Mouse (Mus musculus): Measurements from ENCODE around the gene Arsg. TPM values are rescaled to one million over a fixed set of nuclear protein-coding genes. Genes with fewer than 3 reads are reported as not detected.

The Arsg gene
- polyA plus RNA-seq, 1 experiment from 2014 or later: 2.1 TPM

- H3K36me3 ChIP-seq (ENCODE audit: inconsistent target): no peaks in the 10 kb centered on the region
- no peaks in the 10 kb centered on the region for H3K79me2 ChIP-seq (ENCODE audit: inconsistent target)
- no peak overlapping the region for H3K4me3 ChIP-seq (ENCODE audit: inconsistent target)
- WGBS (ENCODE audit: missing documents): 12% methylated on average over 9 of the region's 9 CpGs
- H3K27ac ChIP-seq: no peak overlapping the region
Observed at GRCm38 (mm10) chr11:109560793-109561257, 87.7 kb downstream of the Arsg start.

GRCm38 (mm10) chr11:109561445-109561844 lies 88.3 kb downstream of the Arsg start:
- H3K27ac ChIP-seq: no peak overlapping the region
- H3K36me3 ChIP-seq (ENCODE audit: inconsistent target): no peaks in the 10 kb centered on the region
- 79% methylated on average over 3 of the region's 3 CpGs for WGBS (ENCODE audit: missing documents)
- no peak overlapping the region for H3K4me3 ChIP-seq (ENCODE audit: inconsistent target)
- no peaks in the 10 kb centered on the region for H3K79me2 ChIP-seq (ENCODE audit: inconsistent target)

DNA sequence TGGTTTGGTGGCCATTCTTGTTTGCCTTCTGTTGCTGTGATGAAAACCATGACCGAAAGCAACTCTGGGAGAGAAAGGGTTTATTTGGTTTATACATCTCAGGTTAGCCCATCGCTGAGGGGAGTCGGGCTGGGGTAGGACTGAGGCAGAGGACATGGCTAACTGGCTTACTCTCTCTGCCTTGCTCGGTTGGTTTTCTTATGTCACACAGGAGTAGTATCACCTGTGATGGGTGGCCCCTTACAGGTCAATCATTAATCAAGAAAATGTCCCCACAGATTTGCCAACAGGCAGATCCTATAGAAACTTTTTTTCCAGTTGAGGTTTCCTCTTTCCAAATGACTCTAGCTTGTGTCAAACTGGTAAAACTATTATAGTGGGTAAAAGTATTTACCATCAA lies 90.5 kb downstream of the Arsg start:
- no peaks in the 10 kb centered on the region for H3K79me2 ChIP-seq (ENCODE audit: inconsistent target)
- 98% methylated on average over 4 of the region's 4 CpGs for WGBS (ENCODE audit: missing documents)
- no peak overlapping the region for H3K27ac ChIP-seq

GRCm38 (mm10) chr11:109564466-109565214 lies 91.5 kb downstream of the Arsg start:
- no peaks in the 10 kb centered on the region for H3K79me2 ChIP-seq (ENCODE audit: inconsistent target)
- 92% methylated on average over 15 of the region's 15 CpGs for WGBS (ENCODE audit: missing documents)
- no peak overlapping the region for H3K27ac ChIP-seq
- H3K36me3 ChIP-seq (ENCODE audit: inconsistent target): no peaks in the 10 kb centered on the region
- no peak overlapping the region for H3K4me3 ChIP-seq (ENCODE audit: inconsistent target)

More for the DNA sequence above, 90.5 kb downstream of the Arsg start:
- Histone ChIP-seq H3K36me3 (ENCODE audit: inconsistent target) (no peaks in the 10 kb centered on the region), H3K4me3 (ENCODE audit: inconsistent target) (no peak overlapping the region)

- no peak overlapping the region for H3K27ac ChIP-seq
- WGBS (ENCODE audit: missing documents): 77% methylated on average over 12 of the region's 12 CpGs
- no peak overlapping the region for H3K4me3 ChIP-seq (ENCODE audit: inconsistent target)
- no peaks in the 10 kb centered on the region for H3K79me2 ChIP-seq (ENCODE audit: inconsistent target)
- H3K36me3 ChIP-seq (ENCODE audit: inconsistent target): no peaks in the 10 kb centered on the region
Observed at GRCm38 (mm10) chr11:109569007-109569618, 95.9 kb downstream of the Arsg start.

DNA sequence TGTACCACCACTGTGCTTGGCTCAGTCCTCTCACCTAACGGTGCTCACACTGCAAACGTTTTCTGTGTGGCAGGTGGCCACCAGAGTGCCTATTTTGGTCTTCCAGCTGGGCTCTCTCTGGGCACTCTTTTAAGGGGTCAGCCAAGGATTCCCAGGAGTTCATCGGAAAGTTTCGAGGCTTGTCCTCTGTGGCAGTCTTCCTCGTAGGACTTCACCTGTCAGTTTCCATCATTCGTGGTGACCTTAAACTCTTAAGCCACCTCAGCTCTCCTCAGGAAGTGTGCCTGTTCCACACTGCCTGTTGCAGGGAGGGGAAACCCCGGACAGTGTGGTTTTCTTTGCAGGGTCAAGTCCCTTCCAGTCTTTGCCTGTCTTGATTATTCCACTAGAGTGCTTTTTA lies 96.6 kb downstream of the Arsg start:
- no peak overlapping the region for H3K27ac ChIP-seq
- WGBS (ENCODE audit: missing documents): 45% methylated on average over 7 of the region's 7 CpGs

DNA sequence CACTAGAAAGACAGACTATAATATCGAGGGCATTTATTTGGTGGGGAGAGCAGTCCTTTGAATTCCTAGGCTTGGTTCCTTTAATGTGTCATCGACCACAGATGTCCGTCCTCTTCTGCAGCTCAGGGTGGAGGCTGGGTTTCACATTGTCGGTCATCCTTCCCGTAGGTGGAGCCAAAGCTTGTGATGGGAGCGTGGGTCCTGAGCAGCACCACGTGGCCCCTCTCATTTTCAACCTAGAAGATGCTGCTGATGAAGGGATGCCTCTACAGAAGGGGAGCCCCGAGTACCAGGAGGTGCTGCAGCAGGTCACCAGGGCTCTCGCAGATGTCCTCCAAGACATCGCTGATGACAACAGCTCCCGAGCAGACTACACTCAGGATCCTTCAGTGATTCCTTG lies 98.9 kb downstream of the Arsg start:
- no peak overlapping the region for H3K27ac ChIP-seq
- H3K4me3 ChIP-seq (ENCODE audit: inconsistent target): no peak overlapping the region
- no peaks in the 10 kb centered on the region for H3K36me3 ChIP-seq (ENCODE audit: inconsistent target)
- 93% methylated on average over 11 of the region's 11 CpGs for WGBS (ENCODE audit: missing documents)
- H3K79me2 ChIP-seq (ENCODE audit: inconsistent target): no peaks in the 10 kb centered on the region

More for the DNA sequence above, 96.6 kb downstream of the Arsg start:
- H3K4me3 ChIP-seq (ENCODE audit: inconsistent target): no peak overlapping the region
- H3K36me3 ChIP-seq (ENCODE audit: inconsistent target): no peaks in the 10 kb centered on the region
- H3K79me2 ChIP-seq (ENCODE audit: inconsistent target): no peaks in the 10 kb centered on the region

GRCm38 (mm10) chr11:109574604-109575003 lies 101.4 kb downstream of the Arsg start:
- Histone ChIP-seq H3K36me3 (ENCODE audit: inconsistent target) (no peaks in the 10 kb centered on the region), H3K27ac (no peak overlapping the region), H3K4me3 (ENCODE audit: inconsistent target) (no peak overlapping the region), H3K79me2 (ENCODE audit: inconsistent target) (no peaks in the 10 kb centered on the region)
- 91% methylated on average over 2 of the region's 2 CpGs for WGBS (ENCODE audit: missing documents)

GRCm38 (mm10) chr11:109575832-109576231 lies 102.7 kb downstream of the Arsg start:
- Histone ChIP-seq H3K27ac (no peak overlapping the region), H3K4me3 (ENCODE audit: inconsistent target) (no peak overlapping the region), H3K36me3 (ENCODE audit: inconsistent target) (no peaks in the 10 kb centered on the region), H3K79me2 (ENCODE audit: inconsistent target) (no peaks in the 10 kb centered on the region)
- WGBS (ENCODE audit: missing documents): 87% methylated on average over 6 of the region's 6 CpGs

DNA sequence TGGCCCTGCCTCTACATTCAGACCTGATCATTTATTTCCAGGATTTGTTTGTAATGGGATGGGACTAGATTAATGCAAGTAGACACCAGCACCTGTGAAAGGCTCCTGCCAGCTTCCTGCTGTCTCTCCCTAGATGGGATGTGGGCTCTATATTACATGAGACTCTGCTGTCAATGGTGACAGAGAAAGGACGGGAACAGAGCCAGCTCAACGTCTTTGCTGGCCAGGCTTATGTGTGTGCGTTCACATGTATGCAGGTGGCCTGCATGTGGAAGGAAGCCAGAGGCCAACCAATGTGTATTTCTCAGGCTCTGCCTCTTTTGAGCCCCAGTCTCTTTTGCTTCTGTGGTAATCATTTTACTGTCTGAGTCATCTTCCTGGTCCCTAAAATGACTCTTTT lies 105.4 kb downstream of the Arsg start:
- H3K27ac ChIP-seq: no peak overlapping the region
- no peaks in the 10 kb centered on the region for H3K79me2 ChIP-seq (ENCODE audit: inconsistent target)
- 41% methylated on average over 3 of the region's 3 CpGs for WGBS (ENCODE audit: missing documents)
- H3K36me3 ChIP-seq (ENCODE audit: inconsistent target): no peaks in the 10 kb centered on the region
- no peak overlapping the region for H3K4me3 ChIP-seq (ENCODE audit: inconsistent target)

GRCm38 (mm10) chr11:109579999-109580398 lies 106.8 kb downstream of the Arsg start:
- Histone ChIP-seq H3K36me3 (ENCODE audit: inconsistent target) (no peaks in the 10 kb centered on the region), H3K27ac (no peak overlapping the region), H3K4me3 (ENCODE audit: inconsistent target) (no peak overlapping the region), H3K79me2 (ENCODE audit: inconsistent target) (no peaks in the 10 kb centered on the region)
- 97% methylated on average over 9 of the region's 9 CpGs for WGBS (ENCODE audit: missing documents)

DNA sequence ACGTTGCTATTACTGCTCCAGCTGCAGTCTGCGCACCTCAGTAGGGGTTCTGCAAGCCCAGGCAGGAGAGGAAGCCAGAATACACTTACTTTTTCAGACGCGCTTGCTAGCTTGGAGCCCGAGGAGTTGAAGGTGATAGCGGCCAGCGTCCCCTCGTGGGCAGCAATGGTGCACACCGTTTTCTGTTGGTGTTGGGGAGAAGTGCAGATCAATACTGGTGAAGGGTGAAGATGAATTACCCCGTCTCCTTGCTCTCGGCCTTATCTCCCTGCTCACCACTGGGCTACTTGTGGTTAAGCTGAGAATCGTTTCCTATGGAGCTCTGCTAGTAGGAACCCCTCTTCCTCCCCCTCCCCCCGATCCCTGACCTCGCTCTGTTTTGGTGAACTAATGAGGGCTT lies 110.8 kb downstream of the Arsg start:
- no peak overlapping the region for H3K4me3 ChIP-seq (ENCODE audit: inconsistent target)
- no peak overlapping the region for H3K27ac ChIP-seq
- no peaks in the 10 kb centered on the region for H3K36me3 ChIP-seq (ENCODE audit: inconsistent target)
- 63% methylated on average over 14 of the region's 14 CpGs for WGBS (ENCODE audit: missing documents)
- no peaks in the 10 kb centered on the region for H3K79me2 ChIP-seq (ENCODE audit: inconsistent target)

GRCm38 (mm10) chr11:109584843-109585713 lies 111.9 kb downstream of the Arsg start:
- Histone ChIP-seq H3K79me2 (ENCODE audit: inconsistent target) (no peaks in the 10 kb centered on the region), H3K27ac (no peak overlapping the region), H3K36me3 (ENCODE audit: inconsistent target) (no peaks in the 10 kb centered on the region), H3K4me3 (ENCODE audit: inconsistent target) (no peak overlapping the region)
- 54% methylated on average over 11 of the region's 11 CpGs for WGBS (ENCODE audit: missing documents)

DNA sequence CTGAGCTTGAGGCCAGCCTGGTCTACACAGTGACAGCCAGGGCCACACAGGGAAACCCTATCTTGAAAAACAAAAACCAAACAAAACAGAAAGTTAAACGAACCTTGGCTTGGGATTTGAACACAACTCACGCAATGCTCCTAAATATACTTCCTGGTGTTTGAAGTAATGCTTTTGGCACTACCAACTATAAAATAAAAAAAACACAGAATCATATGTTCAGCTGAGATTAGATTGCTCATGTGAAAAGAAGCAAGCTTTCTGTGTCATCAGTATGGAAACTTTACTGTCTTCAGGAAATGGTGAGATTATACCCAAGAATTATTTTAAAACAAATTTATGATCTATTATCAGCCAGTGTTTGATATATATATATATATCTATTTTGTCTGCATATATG lies 113.2 kb downstream of the Arsg start:
- no peaks in the 10 kb centered on the region for H3K79me2 ChIP-seq (ENCODE audit: inconsistent target)
- H3K36me3 ChIP-seq (ENCODE audit: inconsistent target): no peaks in the 10 kb centered on the region
- H3K4me3 ChIP-seq (ENCODE audit: inconsistent target): no peak overlapping the region
- WGBS (ENCODE audit: missing documents): 92% methylated on average over 2 of the region's 2 CpGs
- H3K27ac ChIP-seq: no peak overlapping the region

- WGBS (ENCODE audit: missing documents): 57% methylated on average over 13 of the region's 13 CpGs
- H3K27ac ChIP-seq: no peak overlapping the region
- H3K79me2 ChIP-seq (ENCODE audit: inconsistent target): no peaks in the 10 kb centered on the region
- H3K36me3 ChIP-seq (ENCODE audit: inconsistent target): no peaks in the 10 kb centered on the region
- no peak overlapping the region for H3K4me3 ChIP-seq (ENCODE audit: inconsistent target)
Observed at GRCm38 (mm10) chr11:109587019-109587418, 113.8 kb downstream of the Arsg start.

All from macrophage (primary cell).